Mouse (Mus musculus) retina, embryonic 14.5 days (tissue): Measurements from ENCODE around the gene Pycard.
A peak's percentile ranks its signal among the peaks of the same experiment; 100 is the strongest.
"Not testable (repeated sequence)": the region's sequence is repeated elsewhere in the genome, so short reads cannot be mapped to it uniquely, and the experiment has no call there.

ENCODE experiments used
- DNase-seq: peaks from one replicate; pipeline ENCODE4 v3.0.0-alpha.2; 2015; ENCODE audit warnings: low spot score

Gene Pycard

DNA sequence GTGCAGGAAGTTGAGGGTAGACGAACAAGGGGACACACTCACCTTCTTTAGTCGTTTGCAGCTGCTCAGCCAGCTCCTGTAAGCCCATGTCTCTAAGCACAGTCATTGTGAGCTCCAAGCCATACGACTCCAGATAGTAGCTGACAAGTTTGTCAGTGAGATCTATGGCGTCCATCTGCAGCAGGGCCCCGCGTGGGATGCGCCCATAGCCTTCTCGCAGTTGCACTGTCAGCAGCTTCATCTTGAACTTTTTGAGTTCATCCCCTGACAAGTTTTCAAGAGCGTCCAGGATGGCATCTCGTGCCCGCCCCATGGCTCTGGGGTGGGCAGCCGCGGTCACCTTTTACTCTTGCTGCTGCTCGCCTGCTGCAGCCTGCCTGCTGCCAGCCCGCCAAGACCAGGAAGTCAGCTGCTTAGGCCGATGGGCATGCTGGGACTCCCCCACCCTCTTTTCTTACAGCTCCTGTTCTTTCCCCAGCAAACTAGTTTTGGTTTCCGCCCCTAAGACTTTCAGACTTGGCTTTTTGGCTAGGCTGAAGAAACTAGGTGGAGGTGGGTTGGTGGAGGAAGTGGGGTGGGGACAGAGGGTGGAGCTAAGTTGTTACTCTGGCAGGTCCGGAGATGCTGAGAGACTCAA lies at the start of gene Pycard:
Gene Pycard (minus strand): TSS at position 527 of the 637 bp plus-strand sequence.
- no peak for DNase-seq

DNA sequence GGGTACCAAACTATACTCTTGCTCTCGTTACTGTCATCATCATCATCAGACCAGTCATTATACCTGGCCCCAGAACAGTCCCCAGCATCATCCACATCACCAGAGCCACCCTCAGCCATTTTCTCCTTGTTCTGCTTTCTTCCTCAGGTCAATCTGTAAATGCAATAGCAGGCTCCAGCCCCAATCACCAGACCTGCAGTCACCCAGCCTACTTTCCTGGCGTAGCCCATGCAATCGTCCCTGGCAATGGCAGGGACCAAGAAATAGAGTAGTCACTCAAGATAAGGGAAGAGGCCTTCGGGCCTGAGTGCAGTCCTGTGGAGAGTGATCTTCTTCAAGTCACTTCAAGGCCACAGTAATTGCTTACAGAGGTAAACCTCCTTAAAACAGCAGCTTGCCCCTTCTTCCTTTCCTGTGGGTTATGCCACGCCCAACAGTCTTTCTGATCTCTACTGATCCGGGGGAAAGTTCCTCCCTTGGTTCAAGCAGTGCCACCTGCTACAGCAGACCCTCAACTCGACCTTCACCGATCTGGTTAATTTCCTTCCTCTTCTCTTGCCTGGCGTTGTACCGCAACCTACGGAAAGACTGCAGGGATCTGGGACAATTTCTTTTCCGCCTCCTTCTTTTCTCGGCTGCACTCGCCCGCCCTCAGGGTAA lies 48.6 kb upstream of the Pycard start:
- DNase-seq = not testable (repeated sequence)

GRCm38 (mm10) chr7:128033616-128034015 lies 39.9 kb upstream of the Pycard start:
- DNase-seq = no peak

DNA sequence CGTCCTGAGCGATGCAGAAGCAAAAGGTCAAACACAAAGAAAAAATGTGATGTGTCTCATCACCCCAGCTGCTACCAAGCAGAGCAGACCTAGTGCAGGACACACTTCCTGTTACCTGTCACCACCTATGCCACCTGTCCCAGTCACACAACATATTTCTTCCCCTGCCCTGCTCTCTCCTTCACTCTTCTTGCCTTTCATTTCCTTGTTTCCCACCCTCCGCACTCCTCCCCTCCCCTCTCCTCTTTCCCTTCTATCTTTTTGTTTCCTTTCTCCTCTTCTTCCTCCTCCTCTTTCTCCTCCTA lies 39.3 kb upstream of the Pycard start:
- no peak for DNase-seq

DNA sequence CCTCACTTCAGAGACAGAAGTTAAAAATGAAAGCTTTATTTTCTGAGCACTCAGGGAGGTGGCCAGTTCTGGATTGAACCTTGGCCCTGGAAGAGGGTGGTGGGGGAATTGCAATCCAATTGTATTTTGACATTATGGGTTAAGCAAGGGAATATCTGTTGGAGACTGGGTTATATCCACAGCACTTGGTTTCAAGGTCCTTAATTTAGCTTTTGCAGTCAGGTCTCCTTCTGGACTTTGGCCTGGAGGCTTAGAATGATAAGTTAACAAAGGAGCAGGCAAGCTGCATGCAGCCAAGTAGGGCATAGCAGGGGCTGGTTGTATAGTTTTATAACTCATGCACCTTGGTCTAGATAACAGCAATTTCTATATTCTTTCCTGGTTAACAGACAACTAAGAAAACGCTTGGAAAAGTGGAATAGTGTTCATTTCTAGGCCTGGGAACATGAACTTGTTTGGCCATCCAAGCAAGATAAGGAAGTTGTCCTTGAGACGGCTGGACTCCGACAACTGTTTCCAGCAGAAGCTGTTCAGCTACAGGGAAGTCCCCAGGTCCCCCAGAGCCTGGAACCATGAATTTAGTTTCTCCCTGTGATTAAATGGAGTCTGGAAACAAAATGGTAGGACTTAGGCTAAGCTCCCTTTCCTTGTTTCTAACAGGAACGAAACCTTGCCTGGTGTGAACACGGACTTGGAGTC lies 38.8 kb upstream of the Pycard start:
- DNase-seq = no peak

DNA sequence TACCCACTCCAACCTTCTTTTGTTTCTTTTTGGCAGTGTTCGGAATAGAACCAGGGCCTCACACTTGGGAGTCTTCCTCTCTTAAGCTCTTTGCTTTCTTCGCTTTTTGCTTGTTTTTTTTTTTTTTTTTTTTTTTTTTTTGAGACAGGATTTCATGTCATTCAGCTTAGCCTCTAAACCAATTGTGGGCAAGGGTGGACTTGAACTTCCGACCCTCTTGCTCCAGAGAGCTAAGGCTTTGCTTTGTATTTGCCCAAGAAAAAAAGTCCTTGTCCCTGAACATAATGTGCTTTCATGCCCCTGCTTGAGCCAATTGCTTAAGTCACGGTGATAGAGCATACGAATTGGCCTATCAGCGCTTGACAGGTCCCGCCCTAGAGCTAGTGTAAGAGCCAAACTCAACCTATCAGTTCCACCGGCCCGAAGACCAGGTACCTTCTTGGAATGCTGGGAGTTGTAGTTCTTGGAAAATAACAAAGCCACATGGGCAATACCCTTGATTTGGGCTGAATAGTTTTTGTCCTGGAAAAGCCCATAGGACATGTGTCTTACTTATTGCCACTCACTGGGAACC lies 37.8 kb upstream of the Pycard start:
- DNase-seq = peak; percentile 26

DNA sequence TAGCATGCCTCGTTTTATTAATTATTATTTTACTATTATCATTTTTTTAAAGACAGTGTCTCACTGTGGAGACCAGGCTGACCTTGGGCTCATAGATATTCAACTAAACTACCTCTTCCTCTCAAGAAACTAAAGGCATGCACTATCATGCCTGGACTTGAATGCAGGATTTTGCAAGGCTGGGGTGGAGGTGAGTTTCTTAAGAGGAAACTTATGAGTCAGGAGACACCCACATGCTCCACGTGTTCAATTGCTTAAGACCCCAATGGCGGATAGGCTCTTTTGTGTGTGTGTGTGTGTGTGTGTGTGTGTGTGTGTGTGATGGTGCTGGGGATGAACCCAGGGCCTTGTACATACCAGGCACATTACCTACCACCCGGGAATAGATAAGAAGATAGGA lies 31.7 kb upstream of the Pycard start:
- no peak for DNase-seq

DNA sequence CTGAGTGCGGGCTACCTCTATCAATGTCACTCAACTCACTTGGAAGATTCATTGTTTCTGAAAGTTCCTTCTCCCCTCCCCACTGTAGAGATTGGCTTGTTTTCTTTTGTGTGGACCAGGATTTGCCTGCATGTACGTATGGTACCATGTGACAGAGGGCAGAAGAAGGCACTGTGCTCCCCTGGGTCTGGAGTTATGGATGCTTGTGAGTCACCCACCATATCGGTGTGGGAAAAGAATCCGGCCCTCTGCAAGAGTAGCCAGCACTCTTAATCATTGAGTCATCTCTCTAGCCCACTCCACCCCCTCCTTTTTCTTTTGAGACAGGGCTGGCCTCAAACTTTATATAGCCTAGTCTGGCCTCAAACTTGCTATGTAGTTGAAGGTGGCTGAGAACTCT lies 31.3 kb upstream of the Pycard start:
- no peak for DNase-seq

DNA sequence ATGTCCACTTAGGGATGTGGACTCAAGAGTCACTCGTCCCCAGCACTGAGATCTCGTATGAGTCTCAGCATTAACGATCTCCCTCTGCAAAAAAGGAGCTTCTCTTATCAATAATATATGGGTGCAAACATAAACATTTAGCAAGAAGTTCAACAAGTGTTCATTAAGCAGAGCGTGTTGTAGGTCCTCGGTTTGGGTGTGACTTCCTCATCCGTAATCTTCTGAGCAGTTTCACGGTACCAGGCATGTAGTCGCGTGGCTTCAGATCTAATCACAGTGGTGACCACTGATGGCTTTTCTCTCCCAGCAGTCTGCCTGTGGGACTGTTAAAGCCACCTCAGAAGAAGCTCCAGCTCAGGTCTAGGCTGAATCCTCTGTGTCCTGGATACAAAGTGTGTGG lies 30.7 kb upstream of the Pycard start:
- DNase-seq = no peak

DNA sequence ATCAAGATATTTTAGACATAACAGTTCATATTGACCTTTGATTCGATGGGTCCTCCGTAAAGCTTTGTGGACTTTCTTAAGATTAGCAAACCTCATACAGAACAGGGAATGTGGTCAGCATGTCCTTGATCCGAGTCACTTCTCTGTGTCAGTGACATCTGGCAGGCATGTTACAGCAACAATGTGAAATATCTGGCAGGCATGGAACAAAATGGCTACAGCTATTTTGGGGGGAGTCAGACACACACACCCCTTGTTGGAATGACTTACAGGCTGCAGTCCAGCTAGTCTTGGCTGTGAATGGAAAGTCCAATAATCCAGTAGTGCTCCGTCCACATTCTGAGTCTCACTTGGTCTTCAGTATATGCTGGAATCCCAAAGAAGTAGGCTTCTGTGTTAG lies 29.9 kb upstream of the Pycard start:
- no peak for DNase-seq

DNA sequence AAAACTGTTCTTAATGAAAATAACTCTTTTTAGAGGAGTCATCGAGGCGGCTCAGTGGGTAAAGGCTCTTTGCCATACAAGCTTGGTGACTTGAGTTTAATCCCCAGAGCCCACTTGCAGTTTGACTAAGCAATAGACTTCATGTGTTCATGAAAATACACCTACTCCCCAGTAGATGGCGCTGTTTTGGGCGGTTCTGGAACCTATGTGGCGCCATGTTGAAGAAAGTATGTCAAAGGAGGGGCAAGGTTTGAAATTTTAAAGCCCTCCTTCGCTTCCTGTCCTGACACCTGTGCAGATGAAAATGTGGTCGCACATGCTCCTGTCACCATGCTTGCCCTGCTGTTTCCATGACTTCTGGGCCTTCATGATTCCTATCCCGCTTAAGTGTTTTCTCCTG lies 29.3 kb upstream of the Pycard start:
- DNase-seq = no peak

DNA sequence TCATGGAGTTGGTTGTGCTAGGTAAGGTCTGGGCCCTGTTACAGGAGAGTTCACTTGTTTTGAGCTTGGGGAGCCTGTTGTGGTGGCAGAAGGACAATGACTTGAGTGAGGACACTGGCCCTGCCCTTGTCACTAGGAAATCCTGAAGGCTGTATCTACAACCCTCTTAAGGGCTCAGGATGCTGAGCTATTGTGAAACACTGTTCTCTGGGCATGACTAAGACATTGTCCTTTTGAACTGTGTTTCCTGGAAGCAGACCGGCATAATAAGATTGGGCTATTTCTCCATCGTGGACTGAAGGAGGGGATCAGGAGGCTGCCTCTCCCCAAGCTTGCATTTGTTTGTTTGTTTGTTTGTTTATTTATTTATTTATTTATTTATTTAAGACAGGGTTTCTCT lies 25.5 kb upstream of the Pycard start:
- no peak for DNase-seq

- no peak for DNase-seq
These were observed 24.6 kb upstream of the Pycard start for GRCm38 (mm10) chr7:128018275-128018674.

GRCm38 (mm10) chr7:128016650-128017049 lies 23.0 kb upstream of the Pycard start:
- DNase-seq = no peak

DNA sequence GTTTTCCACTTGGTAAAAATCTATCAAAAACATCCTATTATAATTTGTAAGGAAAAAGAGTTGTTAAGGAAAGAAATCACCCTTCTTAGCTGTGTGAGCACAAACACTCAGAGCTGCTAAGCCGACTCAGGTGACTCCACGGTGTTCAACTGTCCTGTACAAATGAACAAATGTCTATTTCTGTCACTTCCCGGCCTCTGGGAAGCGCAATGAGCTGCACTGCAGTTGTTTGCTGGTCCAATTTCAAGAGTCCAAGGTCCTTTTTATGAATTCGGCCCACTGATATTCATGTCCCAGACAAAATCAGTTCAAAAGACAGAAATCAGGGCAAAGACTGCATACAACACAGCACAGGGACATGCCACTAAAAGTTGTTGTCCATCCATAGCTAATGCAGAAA lies 22.5 kb upstream of the Pycard start:
- not testable (repeated sequence) for DNase-seq

- no peak for DNase-seq
These were observed 19.4 kb upstream of the Pycard start for GRCm38 (mm10) chr7:128013116-128013515.

GRCm38 (mm10) chr7:128012136-128012780 lies 18.6 kb upstream of the Pycard start:
- no peak for DNase-seq

DNA sequence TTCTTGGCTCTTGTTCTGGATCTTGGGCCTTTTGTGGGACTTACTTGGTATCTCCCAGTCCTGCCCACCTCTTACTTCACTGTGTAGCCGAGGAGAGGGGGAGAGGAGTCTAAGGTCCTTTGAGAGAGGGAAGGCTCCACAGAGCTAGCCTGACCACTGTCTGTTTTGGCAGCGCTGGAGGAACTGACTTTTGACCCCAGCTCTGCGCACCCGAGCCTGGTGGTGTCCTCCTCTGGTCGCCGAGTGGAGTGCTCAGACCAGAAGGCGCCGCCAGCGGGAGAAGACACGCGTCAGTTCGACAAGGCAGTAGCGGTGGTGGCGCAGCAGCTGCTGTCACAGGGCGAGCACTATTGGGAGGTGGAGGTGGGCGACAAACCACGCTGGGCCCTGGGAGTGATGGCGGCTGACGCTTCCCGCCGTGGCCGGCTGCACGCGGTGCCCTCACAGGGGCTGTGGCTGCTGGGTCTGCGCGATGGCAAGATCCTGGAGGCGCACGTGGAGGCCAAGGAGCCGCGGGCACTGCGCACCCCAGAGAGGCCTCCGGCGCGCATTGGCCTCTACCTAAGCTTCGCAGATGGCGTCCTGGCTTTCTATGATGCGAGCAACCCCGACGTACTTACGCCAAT lies 16.2 kb upstream of the Pycard start:
- DNase-seq = no peak

DNA sequence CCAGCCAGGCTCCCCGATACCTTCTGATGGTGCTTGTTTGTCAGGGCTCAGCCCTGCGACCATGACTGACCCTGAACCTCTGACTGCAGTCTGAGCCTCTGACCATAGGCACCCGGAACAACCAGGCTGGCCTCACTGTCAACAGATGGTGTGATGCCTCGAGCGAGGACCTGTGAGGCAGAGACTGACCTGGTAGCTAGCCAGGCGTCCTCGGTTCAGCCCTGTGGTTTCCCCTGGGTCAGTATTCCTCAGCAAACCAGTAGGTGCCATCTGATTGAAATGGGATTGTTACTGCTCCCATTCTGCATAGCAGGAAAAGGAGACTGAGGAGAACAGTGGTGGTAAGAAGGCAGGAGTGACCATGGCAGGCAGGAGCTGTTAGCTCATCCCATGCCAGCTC lies 12.5 kb upstream of the Pycard start:
- DNase-seq = no peak

DNA sequence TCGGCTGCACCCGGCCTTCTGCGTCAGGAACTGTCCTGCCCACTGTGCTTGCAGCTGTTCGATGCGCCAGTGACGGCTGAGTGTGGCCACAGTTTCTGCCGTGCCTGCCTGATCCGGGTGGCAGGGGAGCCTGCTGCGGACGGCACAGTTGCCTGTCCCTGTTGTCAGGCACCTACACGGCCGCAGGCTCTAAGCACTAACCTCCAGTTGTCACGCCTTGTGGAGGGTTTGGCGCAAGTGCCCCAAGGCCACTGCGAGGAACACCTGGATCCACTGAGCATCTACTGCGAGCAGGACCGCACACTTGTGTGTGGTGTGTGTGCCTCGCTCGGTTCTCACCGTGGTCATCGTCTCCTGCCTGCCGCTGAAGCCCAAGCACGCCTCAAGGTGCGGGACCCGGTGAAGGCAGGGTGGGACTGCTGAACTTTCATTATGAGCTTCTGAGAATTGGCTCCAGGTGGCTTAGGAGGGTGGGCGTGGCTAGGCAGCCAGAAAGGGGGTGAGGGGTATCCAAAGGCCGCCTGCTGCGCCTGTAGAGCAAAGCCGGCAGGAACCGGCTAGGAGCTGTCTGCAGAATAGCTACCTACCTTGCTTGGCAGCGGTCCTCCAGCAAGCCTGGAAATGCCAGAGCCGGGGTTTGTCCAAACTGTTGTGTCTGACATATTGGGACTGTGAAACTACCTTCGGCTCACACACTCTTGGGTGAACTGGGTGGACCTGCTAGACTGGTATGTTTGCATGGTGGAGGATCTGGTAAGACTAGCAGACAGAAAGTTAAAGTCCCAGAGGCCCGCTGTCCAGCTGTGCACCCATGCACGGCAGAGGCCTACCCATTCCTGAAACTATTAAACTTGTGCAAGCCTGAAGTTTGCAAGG lies 11.1 kb upstream of the Pycard start:
- DNase-seq = no peak

DNA sequence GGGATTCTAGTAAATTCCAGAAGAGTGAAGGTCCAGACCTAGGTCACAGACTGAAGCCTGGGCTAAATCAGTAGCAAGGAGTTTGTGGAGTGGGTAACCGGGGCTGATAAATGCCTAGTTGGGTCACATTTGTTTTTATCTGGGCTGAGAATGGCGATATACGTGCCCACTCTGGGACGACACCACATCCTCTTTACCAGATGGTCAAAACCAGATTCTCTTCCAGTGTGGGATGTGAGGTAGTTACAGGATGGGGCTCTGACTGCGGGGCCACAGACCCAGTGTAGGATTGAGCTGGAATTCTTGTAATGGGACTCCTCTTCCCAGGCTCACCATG lies 10.5 kb upstream of the Pycard start:
- no peak for DNase-seq
